Mouse (Mus musculus): ENCODE data around the gene Ablim1. TPM values are rescaled to one million over a fixed set of nuclear protein-coding genes. Genes with fewer than 3 reads are reported as not detected.

Gene Ablim1
- polyA plus RNA-seq, 1 experiment from 2014 or later, result 40.5 TPM

GRCm38 (mm10) chr19:57106031-57106430, 208.7 kb downstream of the Ablim1 start:
- DNase-seq (ENCODE audit: low spot score) (no peak), ATAC-seq (replicated peaks; ENCODE audit: low FRiP score, low read depth) (no peak)
- peak overlapping the region; percentile 5; the same call in 1 of the 2 replicates for H3K27ac ChIP-seq
- peaks cover 16% of the 10 kb centered on the region for H3K4me1 ChIP-seq (replicated peaks; ENCODE audit: insufficient read depth, low read length)
- WGBS, result 99% methylated on average over 3 of the region's 3 CpGs
- H3K9ac ChIP-seq (ENCODE audit: low read depth, low read length), result no peak overlapping the region
- TF ChIP-seq CTCF (IDR thresholded peaks at IDR 0.05; ENCODE audit: low read depth), result no peak
- no peak overlapping the region for H3K4me2 ChIP-seq (ENCODE audit: low read length)
- H3K27me3 ChIP-seq (ENCODE audit: insufficient read depth, low read length), result no peaks in the 10 kb centered on the region
- H3K36me3 ChIP-seq (ENCODE audit: insufficient read depth, low read length), result no peaks in the 10 kb centered on the region
- no peak overlapping the region for H3K4me3 ChIP-seq (replicated peaks; ENCODE audit: low read depth, low read length)
- H3K9me3 ChIP-seq (replicated peaks; ENCODE audit: low read length), result no peaks in the 10 kb centered on the region

- ATAC-seq (replicated peaks; ENCODE audit: low FRiP score, low read depth) (no peak), DNase-seq (ENCODE audit: low spot score) (no peak)
- H3K27me3 ChIP-seq (ENCODE audit: insufficient read depth, low read length), result no peaks in the 10 kb centered on the region
- H3K27ac ChIP-seq, result no peak overlapping the region
- 83% methylated on average over 6 of the region's 6 CpGs for WGBS
- TF ChIP-seq CTCF (IDR thresholded peaks at IDR 0.05; ENCODE audit: low read depth), result no peak
- peaks cover 16% of the 10 kb centered on the region for H3K4me1 ChIP-seq (replicated peaks; ENCODE audit: insufficient read depth, low read length)
- H3K9ac ChIP-seq (ENCODE audit: low read depth, low read length), result no peak overlapping the region
- no peaks in the 10 kb centered on the region for H3K9me3 ChIP-seq (replicated peaks; ENCODE audit: low read length)
- no peak overlapping the region for H3K4me2 ChIP-seq (ENCODE audit: low read length)
- no peak overlapping the region for H3K4me3 ChIP-seq (replicated peaks; ENCODE audit: low read depth, low read length)
- H3K36me3 ChIP-seq (ENCODE audit: insufficient read depth, low read length), result no peaks in the 10 kb centered on the region
These were observed 209.6 kb downstream of the Ablim1 start for GRCm38 (mm10) chr19:57105156-57105555.

- Histone ChIP-seq H3K9me3 (replicated peaks; ENCODE audit: low read length) (no peaks in the 10 kb centered on the region), H3K36me3 (ENCODE audit: insufficient read depth, low read length) (no peaks in the 10 kb centered on the region), H3K4me2 (ENCODE audit: low read length) (no peak overlapping the region), H3K27ac (peak overlapping the region; percentile 73), H3K27me3 (ENCODE audit: insufficient read depth, low read length) (no peaks in the 10 kb centered on the region), H3K4me3 (replicated peaks; ENCODE audit: low read depth, low read length) (no peak overlapping the region), H3K9ac (ENCODE audit: low read depth, low read length) (no peak overlapping the region), H3K4me1 (replicated peaks; ENCODE audit: insufficient read depth, low read length) (peaks cover 23% of the 10 kb centered on the region)
- no peak for TF ChIP-seq CTCF (IDR thresholded peaks at IDR 0.05; ENCODE audit: low read depth)
- ATAC-seq (replicated peaks; ENCODE audit: low FRiP score, low read depth) (no peak), DNase-seq (ENCODE audit: low spot score) (no peak)
- 34% methylated on average over 5 of the region's 5 CpGs for WGBS
These were observed 210.5 kb downstream of the Ablim1 start for GRCm38 (mm10) chr19:57104171-57104748.

- H3K27me3 ChIP-seq (ENCODE audit: insufficient read depth, low read length), result no peaks in the 10 kb centered on the region
- H3K27ac ChIP-seq, result peak overlapping the region; percentile 73
- no peak overlapping the region for H3K4me3 ChIP-seq (replicated peaks; ENCODE audit: low read depth, low read length)
- DNase-seq (ENCODE audit: low spot score), result peak; percentile 93
- no peak overlapping the region for H3K4me2 ChIP-seq (ENCODE audit: low read length)
- TF ChIP-seq CTCF (IDR thresholded peaks at IDR 0.05; ENCODE audit: low read depth), result no peak
- no peaks in the 10 kb centered on the region for H3K9me3 ChIP-seq (replicated peaks; ENCODE audit: low read length)
- H3K9ac ChIP-seq (ENCODE audit: low read depth, low read length), result no peak overlapping the region
- H3K4me1 ChIP-seq (replicated peaks; ENCODE audit: insufficient read depth, low read length), result peaks cover 31% of the 10 kb centered on the region
- no peak for ATAC-seq (replicated peaks; ENCODE audit: low FRiP score, low read depth)
- no peaks in the 10 kb centered on the region for H3K36me3 ChIP-seq (ENCODE audit: insufficient read depth, low read length)
- 43% methylated on average over 4 of the region's 4 CpGs for WGBS
These were observed 211.3 kb downstream of the Ablim1 start for GRCm38 (mm10) chr19:57103360-57103958.

GRCm38 (mm10) chr19:57101986-57102385, 212.7 kb downstream of the Ablim1 start:
- 77% methylated on average over 7 of the region's 7 CpGs for WGBS
- H3K36me3 ChIP-seq (ENCODE audit: insufficient read depth, low read length), result no peaks in the 10 kb centered on the region
- no peaks in the 10 kb centered on the region for H3K27me3 ChIP-seq (ENCODE audit: insufficient read depth, low read length)
- H3K9me3 ChIP-seq (replicated peaks; ENCODE audit: low read length), result no peaks in the 10 kb centered on the region
- no peak overlapping the region for H3K9ac ChIP-seq (ENCODE audit: low read depth, low read length)
- ATAC-seq (replicated peaks; ENCODE audit: low FRiP score, low read depth) (no peak), DNase-seq (ENCODE audit: low spot score) (no peak)
- H3K27ac ChIP-seq, result no peak overlapping the region
- H3K4me1 ChIP-seq (replicated peaks; ENCODE audit: insufficient read depth, low read length), result peaks cover 39% of the 10 kb centered on the region
- no peak overlapping the region for H3K4me3 ChIP-seq (replicated peaks; ENCODE audit: low read depth, low read length)
- TF ChIP-seq CTCF (IDR thresholded peaks at IDR 0.05; ENCODE audit: low read depth), result no peak
- no peak overlapping the region for H3K4me2 ChIP-seq (ENCODE audit: low read length)

- Histone ChIP-seq H3K9ac (ENCODE audit: low read depth, low read length) (no peak overlapping the region), H3K4me3 (replicated peaks; ENCODE audit: low read depth, low read length) (no peak overlapping the region), H3K4me2 (ENCODE audit: low read length) (no peak overlapping the region), H3K27ac (no peak overlapping the region), H3K4me1 (replicated peaks; ENCODE audit: insufficient read depth, low read length) (peaks cover 34% of the 10 kb centered on the region; the same call in 1 of the 2 replicates), H3K36me3 (ENCODE audit: insufficient read depth, low read length) (no peaks in the 10 kb centered on the region), H3K27me3 (ENCODE audit: insufficient read depth, low read length) (no peaks in the 10 kb centered on the region), H3K9me3 (replicated peaks; ENCODE audit: low read length) (no peaks in the 10 kb centered on the region)
- TF ChIP-seq CTCF (IDR thresholded peaks at IDR 0.05; ENCODE audit: low read depth), result no peak
- no peak for ATAC-seq (replicated peaks; ENCODE audit: low FRiP score, low read depth)
- 91% methylated on average over 11 of the region's 11 CpGs for WGBS
- no peak for DNase-seq (ENCODE audit: low spot score)
These were observed 213.8 kb downstream of the Ablim1 start for GRCm38 (mm10) chr19:57100753-57101446.
